Mouse (Mus musculus): Measurements from ENCODE around the gene H3f3b. TPM values are rescaled to one million over a fixed set of nuclear protein-coding genes. Genes with fewer than 3 reads are reported as not detected.

H3f3b gene
- total and polyA plus RNA-seq, 2 experiments from 2014 or later: 627 to 2,179 TPM

DNA sequence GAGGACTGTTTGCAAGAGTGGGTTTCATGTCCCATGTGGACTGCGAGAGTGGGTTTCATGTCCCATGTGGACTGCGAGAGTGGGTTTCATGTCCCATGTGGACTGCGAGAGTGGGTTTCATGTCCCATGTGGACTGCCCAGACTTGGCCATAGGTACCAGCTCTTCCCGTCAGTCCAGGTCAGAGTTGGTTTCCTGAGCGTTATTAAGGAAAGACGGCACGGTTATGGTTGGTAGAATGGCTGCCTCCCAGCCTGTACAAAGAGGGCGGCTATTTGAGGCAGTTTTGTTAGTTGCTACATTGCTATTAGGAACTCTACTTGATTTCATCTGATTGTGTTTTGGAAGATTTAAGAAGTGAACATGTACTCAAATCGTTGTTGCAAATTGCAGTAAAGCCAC is 10.1 kb upstream of the H3f3b start:
- no peak overlapping the region for H3K4me2 ChIP-seq (ENCODE audit: low read depth, low read length)
- H3K9me3 ChIP-seq (ENCODE audit: low read length): no peaks in the 10 kb centered on the region
- ATAC-seq (no peak), DNase-seq (ENCODE audit: low spot score) (no peak)
- peaks cover 8% of the 10 kb centered on the region for H3K36me3 ChIP-seq (ENCODE audit: insufficient read depth, low read length)
- no peak overlapping the region for H3K27ac ChIP-seq
- 93% methylated on average over 9 of the region's 9 CpGs for WGBS
- H3K4me3 ChIP-seq (ENCODE audit: low read length): no peak overlapping the region
- no peaks in the 10 kb centered on the region for H3K4me1 ChIP-seq (ENCODE audit: insufficient read depth, low read length)
- H3K9ac ChIP-seq (replicated peaks; ENCODE audit: low read length): no peak overlapping the region
- no peaks in the 10 kb centered on the region for H3K27me3 ChIP-seq (ENCODE audit: insufficient read depth, low read length)
- TF ChIP-seq CTCF (IDR thresholded peaks at IDR 0.05; ENCODE audit: low read depth): no peak

DNA sequence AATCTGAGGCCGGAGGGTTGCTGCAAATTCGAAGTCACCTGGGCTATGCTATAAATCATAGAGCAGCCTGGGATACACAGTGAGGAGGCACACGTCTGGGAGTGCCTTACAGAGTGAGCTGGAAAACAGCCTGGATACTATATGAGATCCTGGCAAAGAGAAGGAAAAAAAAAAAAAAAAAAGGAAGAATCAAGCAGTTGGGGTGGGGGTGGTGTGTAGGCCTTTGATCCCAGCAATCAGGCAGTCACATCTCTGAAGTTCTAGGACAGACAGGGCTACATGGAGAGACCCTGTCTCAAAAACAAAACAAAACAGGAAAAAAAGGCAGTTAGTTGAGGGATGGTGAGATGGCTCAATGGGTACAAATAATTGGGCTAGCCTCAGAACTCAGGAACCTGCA is 8.9 kb upstream of the H3f3b start:
- no peak overlapping the region for H3K9ac ChIP-seq (replicated peaks; ENCODE audit: low read length)
- H3K4me3 ChIP-seq (ENCODE audit: low read length): no peak overlapping the region
- H3K27ac ChIP-seq: no peak overlapping the region
- H3K4me1 ChIP-seq (ENCODE audit: insufficient read depth, low read length): peaks cover 2% of the 10 kb centered on the region
- no peaks in the 10 kb centered on the region for H3K27me3 ChIP-seq (ENCODE audit: insufficient read depth, low read length)
- TF ChIP-seq CTCF (IDR thresholded peaks at IDR 0.05; ENCODE audit: low read depth): no peak
- no peak overlapping the region for H3K4me2 ChIP-seq (ENCODE audit: low read depth, low read length)
- DNase-seq (ENCODE audit: low spot score): no peak
- no peaks in the 10 kb centered on the region for H3K9me3 ChIP-seq (ENCODE audit: low read length)
- no peak for ATAC-seq
- H3K36me3 ChIP-seq (ENCODE audit: insufficient read depth, low read length): peaks cover 8% of the 10 kb centered on the region
- 95% methylated on average over 3 of the region's 3 CpGs for WGBS

DNA sequence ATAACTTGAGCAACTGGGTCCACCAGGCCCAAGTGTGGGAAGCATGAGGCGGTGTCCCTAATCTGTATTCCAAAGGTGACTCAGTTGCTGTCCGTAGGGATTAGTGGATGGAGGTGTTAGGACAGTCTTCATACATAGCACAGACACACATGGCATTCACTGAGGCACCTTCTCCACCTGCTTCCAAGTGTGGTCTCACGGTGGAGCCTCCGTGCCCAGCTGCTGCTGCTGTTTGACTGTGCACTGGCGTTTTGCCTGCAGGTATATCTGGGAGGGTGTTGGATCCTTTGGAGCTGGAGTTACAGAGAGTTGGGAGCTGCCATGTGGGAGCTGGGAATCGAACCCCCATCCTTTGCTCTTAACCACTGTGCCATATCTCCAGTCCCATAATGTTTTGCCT is 6.8 kb upstream of the H3f3b start:
- Histone ChIP-seq H3K4me1 (ENCODE audit: insufficient read depth, low read length) (peaks cover 5% of the 10 kb centered on the region), H3K4me2 (ENCODE audit: low read depth, low read length) (no peak overlapping the region), H3K4me3 (ENCODE audit: low read length) (no peak overlapping the region), H3K27ac (no peak overlapping the region), H3K9ac (replicated peaks; ENCODE audit: low read length) (no peak overlapping the region), H3K27me3 (ENCODE audit: insufficient read depth, low read length) (no peaks in the 10 kb centered on the region), H3K36me3 (ENCODE audit: insufficient read depth, low read length) (peaks cover 4% of the 10 kb centered on the region; the same call in 1 of the 2 replicates), H3K9me3 (ENCODE audit: low read length) (no peaks in the 10 kb centered on the region)
- 91% methylated on average over 6 of the region's 6 CpGs for WGBS
- DNase-seq (ENCODE audit: low spot score): no peak
- ATAC-seq: no peak
- TF ChIP-seq CTCF (IDR thresholded peaks at IDR 0.05; ENCODE audit: low read depth): no peak

DNA sequence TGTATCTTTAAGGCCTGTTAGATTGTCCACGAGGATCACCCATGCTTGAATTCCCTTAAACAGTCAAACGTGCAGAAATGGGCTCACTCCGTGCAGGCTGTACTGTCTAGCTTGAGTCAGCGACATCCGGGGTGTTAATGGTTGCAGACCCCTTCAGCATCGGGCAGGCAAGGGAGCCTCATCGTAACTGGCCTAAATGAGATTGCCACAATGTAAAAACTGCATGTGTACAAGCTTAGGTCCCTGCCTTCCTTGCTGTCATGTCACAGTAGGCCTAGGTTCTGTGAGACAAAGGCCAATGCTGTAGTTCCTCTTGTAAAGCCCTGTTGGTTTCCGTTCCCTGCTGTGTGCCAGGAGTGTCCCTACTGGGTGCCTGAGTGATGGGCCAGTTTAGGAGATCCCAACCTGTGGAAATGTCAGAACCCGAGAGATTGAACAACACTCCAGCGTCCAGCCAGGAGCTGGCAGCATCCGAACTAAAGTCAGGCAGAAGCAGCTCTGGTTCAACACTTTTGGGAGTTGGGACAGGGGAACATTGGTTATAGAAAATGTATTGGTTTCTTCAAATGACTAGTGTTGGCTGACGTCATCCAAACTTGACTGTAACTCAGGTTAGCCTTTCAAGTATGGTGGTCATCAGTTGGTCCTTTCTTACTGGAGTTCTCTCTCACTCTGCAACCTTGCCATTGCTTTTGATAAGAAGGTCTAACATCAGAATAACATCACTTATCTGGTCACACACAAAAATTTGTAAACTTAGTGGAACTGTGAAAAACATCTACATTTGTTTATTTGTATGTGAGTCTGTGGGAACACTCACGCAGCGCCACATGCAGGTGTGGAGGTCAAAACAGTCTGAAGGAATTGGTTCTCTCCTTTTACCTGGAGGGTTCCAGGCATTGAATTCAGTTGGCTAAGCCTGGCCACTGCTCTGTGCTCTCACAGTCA is 3.4 kb upstream of the H3f3b start:
- 24% methylated on average over 14 of the region's 14 CpGs for WGBS
- H3K4me2 ChIP-seq (ENCODE audit: low read depth, low read length): peak overlapping the region; percentile 60

DNA sequence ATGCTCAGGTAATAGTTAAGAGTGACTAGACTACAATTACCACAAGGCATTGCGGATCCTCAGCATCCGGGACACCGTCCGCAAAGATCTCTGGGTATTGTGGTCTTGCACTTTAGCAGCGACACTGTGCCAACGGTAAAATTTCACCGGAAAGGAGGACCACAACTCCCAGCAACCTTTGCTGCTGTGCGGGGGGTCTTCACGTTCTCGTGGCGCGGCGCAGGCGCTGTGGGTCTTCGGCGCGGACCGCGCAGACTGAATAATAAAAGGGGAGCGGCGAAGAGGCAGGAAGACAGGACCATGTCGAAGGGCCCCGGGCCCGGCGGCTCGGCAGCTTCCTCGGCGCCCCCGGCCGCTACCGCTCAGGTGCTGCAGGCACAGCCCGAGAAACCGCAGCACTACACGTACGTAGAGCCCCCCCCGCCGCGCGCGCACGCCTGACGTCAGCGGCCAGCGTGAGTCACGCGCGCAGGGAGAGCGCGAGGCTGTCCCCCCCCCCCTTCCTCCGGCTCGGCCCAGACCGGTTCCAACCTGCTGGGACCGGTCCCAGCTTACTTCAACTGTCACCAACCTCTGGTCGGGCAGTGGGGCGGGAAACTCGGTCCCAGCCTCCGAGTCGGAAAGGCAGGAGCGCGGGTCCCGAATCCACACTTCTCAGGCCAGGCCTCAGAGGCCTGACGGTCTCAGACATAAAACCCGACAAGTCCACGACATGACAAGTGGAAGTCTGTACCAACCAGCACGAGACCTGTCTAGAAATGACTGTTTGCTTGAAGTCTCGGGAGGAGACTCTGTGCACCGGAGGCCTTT is 2.5 kb upstream of the H3f3b start, which contains the start of gene Unk:
Unk (plus strand) TSS at position 235 of the 810 bp plus-strand sequence.
- Histone ChIP-seq H3K9ac (replicated peaks; ENCODE audit: low read length) (peak within 1 kb of the TSS; percentile 92), H3K4me2 (ENCODE audit: low read depth, low read length) (peak within 1 kb of the TSS; percentile 60), H3K27me3 (ENCODE audit: insufficient read depth, low read length) (no peaks in the 10 kb centered on the region), H3K9me3 (ENCODE audit: low read length) (no peaks in the 10 kb centered on the region), H3K4me1 (ENCODE audit: insufficient read depth, low read length) (peaks cover 8% of the 10 kb centered on the region), H3K4me3 (ENCODE audit: low read length) (peak within 1 kb of the TSS; percentile 66), H3K27ac (peak within 1 kb of the TSS; percentile 100), H3K36me3 (ENCODE audit: insufficient read depth, low read length) (no peaks in the 10 kb centered on the region)
- DNase-seq (ENCODE audit: low spot score): peak; percentile 100
- TF ChIP-seq CTCF (IDR thresholded peaks at IDR 0.05; ENCODE audit: low read depth): no peak
- WGBS: 1% methylated on average over 62 of the region's 67 CpGs
- ATAC-seq: peak; percentile 97

More for the DNA sequence above, 3.4 kb upstream of the H3f3b start:
- Histone ChIP-seq H3K4me3 (ENCODE audit: low read length) (peak overlapping the region; percentile 66), H3K4me1 (ENCODE audit: insufficient read depth, low read length) (peaks cover 8% of the 10 kb centered on the region), H3K27ac (peak overlapping the region; percentile 100), H3K9me3 (ENCODE audit: low read length) (no peaks in the 10 kb centered on the region), H3K27me3 (ENCODE audit: insufficient read depth, low read length) (no peaks in the 10 kb centered on the region), H3K36me3 (ENCODE audit: insufficient read depth, low read length) (no peaks in the 10 kb centered on the region), H3K9ac (replicated peaks; ENCODE audit: low read length) (peak overlapping the region; percentile 92)
- TF ChIP-seq CTCF (IDR thresholded peaks at IDR 0.05; ENCODE audit: low read depth): 0 out of 2 replicates have a peak, but pooled peaks have one; percentile 5
- DNase-seq (ENCODE audit: low spot score): no peak
- peak; percentile 44 for ATAC-seq

DNA sequence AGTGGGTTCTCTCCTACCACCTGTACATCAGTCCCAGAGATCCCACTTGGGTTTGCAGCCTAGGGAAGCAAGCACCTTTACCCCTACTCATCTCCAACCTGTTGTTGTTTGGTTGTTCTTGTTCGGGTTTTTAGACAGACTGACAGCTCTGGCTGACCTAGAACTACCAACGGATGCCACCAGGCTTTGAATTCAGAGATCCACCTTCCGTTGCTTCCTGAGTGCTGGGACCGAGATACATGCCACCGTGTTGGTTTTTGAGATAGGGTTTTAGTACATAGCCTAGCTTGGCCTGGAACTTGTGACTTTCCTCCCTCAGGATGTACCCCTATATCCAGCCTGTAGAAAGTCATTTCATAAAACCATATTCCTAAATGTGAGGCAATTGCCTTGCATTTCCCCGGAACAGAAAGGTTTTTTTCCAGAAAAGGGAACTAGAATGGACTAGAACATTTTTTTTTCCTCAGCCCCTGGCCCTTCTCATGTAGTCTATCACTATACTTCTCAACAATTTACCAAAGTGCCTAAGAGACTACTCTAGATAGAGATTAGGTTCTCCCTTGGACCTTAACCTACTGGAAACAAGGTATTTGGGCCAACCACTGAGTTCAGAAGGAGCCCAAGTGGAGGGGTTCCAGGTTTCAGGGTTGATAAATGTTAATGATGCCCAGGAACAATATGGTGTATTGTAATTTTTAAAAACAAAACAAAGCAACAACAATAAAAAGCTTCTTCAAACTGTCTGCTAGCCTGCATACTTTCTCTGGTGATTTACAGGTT is 1.5 kb upstream of the H3f3b start:
- Histone ChIP-seq H3K36me3 (ENCODE audit: insufficient read depth, low read length) (no peaks in the 10 kb centered on the region), H3K4me2 (ENCODE audit: low read depth, low read length) (peak overlapping the region; percentile 60), H3K4me3 (ENCODE audit: low read length) (peak overlapping the region; percentile 66), H3K4me1 (ENCODE audit: insufficient read depth, low read length) (peaks cover 8% of the 10 kb centered on the region), H3K27me3 (ENCODE audit: insufficient read depth, low read length) (no peaks in the 10 kb centered on the region), H3K27ac (peak overlapping the region; percentile 100), H3K9ac (replicated peaks; ENCODE audit: low read length) (peak overlapping the region; percentile 92), H3K9me3 (ENCODE audit: low read length) (no peaks in the 10 kb centered on the region)
- ATAC-seq: no peak
- DNase-seq (ENCODE audit: low spot score): no peak
- WGBS: 87% methylated on average over 6 of the region's 6 CpGs
- no peak for TF ChIP-seq CTCF (IDR thresholded peaks at IDR 0.05; ENCODE audit: low read depth)
